Mouse (Mus musculus): ENCODE results near the gene Npat.

DNA sequence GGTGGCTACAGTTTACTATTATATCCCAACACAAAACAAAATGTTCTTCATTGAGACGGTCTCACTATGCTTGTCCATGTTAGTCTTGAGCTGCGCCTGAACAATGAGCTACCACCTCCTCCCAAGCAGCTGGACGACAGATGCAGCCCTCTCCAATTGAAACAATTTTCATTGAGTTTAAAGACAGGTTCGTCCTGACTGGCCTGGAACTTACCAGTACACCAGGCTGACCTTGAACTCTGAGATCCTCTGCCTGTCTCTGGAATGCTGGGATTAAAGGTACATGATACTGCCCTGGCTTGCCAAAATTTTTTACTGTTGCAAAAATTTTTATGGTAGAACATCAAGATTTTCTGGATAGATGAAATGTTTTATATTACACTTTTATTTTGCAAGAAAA lies 77.4 kb downstream of the Npat start:
- TF ChIP-seq POLR2A (IDR thresholded peaks at IDR 0.05; ENCODE audit: insufficient read depth, low read depth, low read length) (no peak), CTCF (IDR thresholded peaks at IDR 0.05; ENCODE audit: insufficient read depth, low read depth, low read length) (no peak)
